Mouse (Mus musculus): ENCODE measurements at regions not wholly inside any gene's neighbourhood (a gene's known extent, or its start where the extent isn't known, plus 50 kb on each side); places are given as distances from the start of the nearest gene placed in this dataset.

DNA sequence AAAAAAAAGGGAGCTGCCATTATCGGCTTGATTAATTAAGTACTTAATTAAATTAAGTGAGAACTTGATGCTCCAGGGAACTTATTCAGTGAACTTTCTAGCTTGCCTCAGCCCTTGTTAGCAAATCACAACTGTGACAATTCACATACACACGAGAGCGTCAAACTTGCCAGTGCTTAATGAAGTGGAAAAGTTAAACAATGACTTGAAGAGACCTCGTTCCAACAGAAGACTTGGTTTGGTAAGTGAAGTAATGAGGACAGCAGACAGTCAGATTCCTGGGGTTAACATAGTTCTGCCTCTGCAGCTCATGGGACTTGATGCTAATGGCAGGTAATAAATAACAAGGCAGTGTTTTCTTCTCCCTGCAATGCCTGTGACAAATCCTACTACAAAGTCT lies 148.6 kb upstream of the Cpne8 start:
- no peak for TF ChIP-seq POLR2A (IDR thresholded peaks at IDR 0.05; ENCODE audit: borderline replicate concordance, extremely low read depth, insufficient read depth, insufficient read length)
- no peak overlapping the region for H3K9ac ChIP-seq (ENCODE audit: low read depth, low read length, severe bottlenecking)
- H3K4me2 ChIP-seq (replicated peaks; ENCODE audit: low read depth, low read length, severe bottlenecking), result no peak overlapping the region
- WGBS, result 22% methylated on average over 4 of the region's 4 CpGs
- H3K27ac ChIP-seq (replicated peaks; ENCODE audit: low read depth, low read length), result no peak overlapping the region
- ATAC-seq (ENCODE audit: low FRiP score, low read depth), result no peak
- H3K36me3 ChIP-seq (ENCODE audit: control insufficient read depth, insufficient read depth, low read length), result no peaks in the 10 kb centered on the region
- no peaks in the 10 kb centered on the region for H3K4me1 ChIP-seq (ENCODE audit: control insufficient read depth, insufficient read depth, low read length)
- no peak overlapping the region for H3K4me3 ChIP-seq (replicated peaks; ENCODE audit: low read length)
- no peaks in the 10 kb centered on the region for H3K27me3 ChIP-seq (ENCODE audit: control insufficient read depth, insufficient read depth, low read length)
- H3K9me3 ChIP-seq (ENCODE audit: control insufficient read depth, low read length), result no peaks in the 10 kb centered on the region
- no peak for DNase-seq (ENCODE audit: low spot score)

GRCm38 (mm10) chr15:90822306-90822705 lies 143.1 kb upstream of the Cpne8 start:
- TF ChIP-seq POLR2A (IDR thresholded peaks at IDR 0.05; ENCODE audit: borderline replicate concordance, extremely low read depth, insufficient read depth, insufficient read length), result no peak
- H3K4me2 ChIP-seq (replicated peaks; ENCODE audit: low read depth, low read length, severe bottlenecking), result no peak overlapping the region
- no peaks in the 10 kb centered on the region for H3K27me3 ChIP-seq (ENCODE audit: control insufficient read depth, insufficient read depth, low read length)
- no peak for ATAC-seq (ENCODE audit: low FRiP score, low read depth)
- WGBS, result 77% methylated on average over 6 of the region's 6 CpGs
- H3K9me3 ChIP-seq (ENCODE audit: control insufficient read depth, low read length), result no peaks in the 10 kb centered on the region
- no peak overlapping the region for H3K4me3 ChIP-seq (replicated peaks; ENCODE audit: low read length)
- H3K36me3 ChIP-seq (ENCODE audit: control insufficient read depth, insufficient read depth, low read length), result no peaks in the 10 kb centered on the region
- H3K27ac ChIP-seq (replicated peaks; ENCODE audit: low read depth, low read length), result no peak overlapping the region
- H3K4me1 ChIP-seq (ENCODE audit: control insufficient read depth, insufficient read depth, low read length), result no peaks in the 10 kb centered on the region
- no peak overlapping the region for H3K9ac ChIP-seq (ENCODE audit: low read depth, low read length, severe bottlenecking)
- no peak for DNase-seq (ENCODE audit: low spot score)

- H3K4me3 ChIP-seq (replicated peaks; ENCODE audit: low read length), result no peak overlapping the region
- H3K4me1 ChIP-seq (ENCODE audit: control insufficient read depth, insufficient read depth, low read length), result no peaks in the 10 kb centered on the region
- TF ChIP-seq POLR2A (IDR thresholded peaks at IDR 0.05; ENCODE audit: borderline replicate concordance, extremely low read depth, insufficient read depth, insufficient read length), result no peak
- DNase-seq (ENCODE audit: low spot score), result no peak
- H3K27me3 ChIP-seq (ENCODE audit: control insufficient read depth, insufficient read depth, low read length), result no peaks in the 10 kb centered on the region
- WGBS, result 87% methylated on average over 14 of the region's 14 CpGs
- no peak for ATAC-seq (ENCODE audit: low FRiP score, low read depth)
- H3K4me2 ChIP-seq (replicated peaks; ENCODE audit: low read depth, low read length, severe bottlenecking), result no peak overlapping the region
- H3K36me3 ChIP-seq (ENCODE audit: control insufficient read depth, insufficient read depth, low read length), result no peaks in the 10 kb centered on the region
- H3K9ac ChIP-seq (ENCODE audit: low read depth, low read length, severe bottlenecking), result no peak overlapping the region
- no peaks in the 10 kb centered on the region for H3K9me3 ChIP-seq (ENCODE audit: control insufficient read depth, low read length)
- no peak overlapping the region for H3K27ac ChIP-seq (replicated peaks; ENCODE audit: low read depth, low read length)
These were observed 140.9 kb upstream of the Cpne8 start for GRCm38 (mm10) chr15:90819949-90820655.

DNA sequence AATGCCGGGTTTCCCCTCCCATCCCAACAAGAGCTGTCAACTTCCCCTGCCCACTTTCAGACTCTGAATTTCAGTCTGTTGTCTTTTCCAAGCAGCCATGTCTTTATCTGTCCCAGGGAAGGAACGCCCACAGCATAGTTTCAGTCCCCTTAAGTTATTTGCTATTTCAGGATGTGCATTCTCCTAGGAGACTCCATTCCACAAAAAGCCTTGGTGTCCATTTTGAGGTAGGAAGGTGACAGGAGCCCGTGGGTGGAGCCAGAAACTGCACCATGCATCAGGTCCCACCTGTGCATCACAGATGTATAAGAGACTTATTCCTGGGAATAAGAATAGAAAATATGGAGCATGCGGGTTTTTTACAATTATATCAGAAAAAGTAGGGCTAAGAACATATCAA lies 138.9 kb upstream of the Cpne8 start:
- 78% methylated on average over 4 of the region's 4 CpGs for WGBS
- H3K4me3 ChIP-seq (replicated peaks; ENCODE audit: low read length), result no peak overlapping the region
- DNase-seq (ENCODE audit: low spot score) (no peak), ATAC-seq (ENCODE audit: low FRiP score, low read depth) (no peak)
- no peaks in the 10 kb centered on the region for H3K27me3 ChIP-seq (ENCODE audit: control insufficient read depth, insufficient read depth, low read length)
- TF ChIP-seq POLR2A (IDR thresholded peaks at IDR 0.05; ENCODE audit: borderline replicate concordance, extremely low read depth, insufficient read depth, insufficient read length), result no peak
- no peak overlapping the region for H3K27ac ChIP-seq (replicated peaks; ENCODE audit: low read depth, low read length)
- H3K36me3 ChIP-seq (ENCODE audit: control insufficient read depth, insufficient read depth, low read length), result no peaks in the 10 kb centered on the region
- no peak overlapping the region for H3K9ac ChIP-seq (ENCODE audit: low read depth, low read length, severe bottlenecking)
- H3K9me3 ChIP-seq (ENCODE audit: control insufficient read depth, low read length), result no peaks in the 10 kb centered on the region
- H3K4me2 ChIP-seq (replicated peaks; ENCODE audit: low read depth, low read length, severe bottlenecking), result no peak overlapping the region
- 0 out of 2 replicates have a peak, but pooled peaks cover 8% of the 10 kb centered on the region for H3K4me1 ChIP-seq (ENCODE audit: control insufficient read depth, insufficient read depth, low read length)

DNA sequence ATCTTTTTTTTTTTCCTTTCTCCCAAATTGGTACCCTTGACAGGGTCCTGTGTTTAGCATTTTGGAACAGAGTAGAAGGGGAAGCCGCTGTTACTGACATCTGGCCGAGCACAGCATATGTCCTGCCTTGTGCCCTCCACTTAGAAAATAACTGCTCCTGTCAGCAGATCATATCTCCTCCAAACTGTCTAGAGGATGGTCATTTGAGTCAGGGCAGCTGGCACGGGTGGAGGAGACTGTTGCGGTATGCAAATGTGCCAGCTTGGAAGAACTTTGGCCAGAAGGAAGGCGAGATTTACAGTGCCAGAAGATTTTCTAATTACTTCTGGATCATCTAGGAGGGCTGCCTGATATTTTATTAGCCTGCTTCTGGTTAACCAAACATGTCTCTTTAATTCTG lies 134.7 kb upstream of the Cpne8 start:
- no peak overlapping the region for H3K4me3 ChIP-seq (replicated peaks; ENCODE audit: low read length)
- DNase-seq (ENCODE audit: low spot score) (no peak), ATAC-seq (ENCODE audit: low FRiP score, low read depth) (peak; percentile 19; the same call in 1 of the 2 replicates)
- no peak overlapping the region for H3K9ac ChIP-seq (ENCODE audit: low read depth, low read length, severe bottlenecking)
- no peaks in the 10 kb centered on the region for H3K27me3 ChIP-seq (ENCODE audit: control insufficient read depth, insufficient read depth, low read length)
- no peaks in the 10 kb centered on the region for H3K36me3 ChIP-seq (ENCODE audit: control insufficient read depth, insufficient read depth, low read length)
- 36% methylated on average over 5 of the region's 5 CpGs for WGBS
- H3K9me3 ChIP-seq (ENCODE audit: control insufficient read depth, low read length), result no peaks in the 10 kb centered on the region
- H3K27ac ChIP-seq (replicated peaks; ENCODE audit: low read depth, low read length), result no peak overlapping the region
- no peak overlapping the region for H3K4me2 ChIP-seq (replicated peaks; ENCODE audit: low read depth, low read length, severe bottlenecking)
- TF ChIP-seq POLR2A (IDR thresholded peaks at IDR 0.05; ENCODE audit: borderline replicate concordance, extremely low read depth, insufficient read depth, insufficient read length), result no peak
- 0 out of 2 replicates have a peak, but pooled peaks cover 13% of the 10 kb centered on the region for H3K4me1 ChIP-seq (ENCODE audit: control insufficient read depth, insufficient read depth, low read length)
